Mouse (Mus musculus): ENCODE measurements around the gene Bbx. TPM values are rescaled to one million over a fixed set of nuclear protein-coding genes. Genes with fewer than 3 reads are reported as not detected.

The Bbx gene
- total RNA-seq, 2 experiments from 2014 or later: 12.3 to 15.6 TPM

GRCm38 (mm10) chr16:50235231-50235630 lies 197.0 kb downstream of the Bbx start:
- DNase-seq: no peak

- DNase-seq: no peak
Observed at GRCm38 (mm10) chr16:50230624-50231023, 201.6 kb downstream of the Bbx start.

GRCm38 (mm10) chr16:50228833-50229232 lies 203.4 kb downstream of the Bbx start:
- DNase-seq: no peak

GRCm38 (mm10) chr16:50226274-50226673 lies 205.9 kb downstream of the Bbx start:
- DNase-seq: no peak

GRCm38 (mm10) chr16:50224946-50225345 lies 207.2 kb downstream of the Bbx start:
- DNase-seq: no peak

- DNase-seq: peak; percentile 56
Observed at GRCm38 (mm10) chr16:50220734-50221501, 211.3 kb downstream of the Bbx start.

GRCm38 (mm10) chr16:50217084-50217483 lies 215.1 kb downstream of the Bbx start:
- DNase-seq: no peak

- DNase-seq: no peak
Observed at GRCm38 (mm10) chr16:50211727-50212126, 220.5 kb downstream of the Bbx start.

- no peak for DNase-seq
Observed at GRCm38 (mm10) chr16:50211231-50211630, 221.0 kb downstream of the Bbx start.

- no peak for DNase-seq
Observed at GRCm38 (mm10) chr16:50210742-50211141, 221.4 kb downstream of the Bbx start.

GRCm38 (mm10) chr16:50204944-50205343 lies 227.2 kb downstream of the Bbx start:
- DNase-seq: no peak

GRCm38 (mm10) chr16:50201546-50202151 lies 230.5 kb downstream of the Bbx start:
- DNase-seq: peak; percentile 38

GRCm38 (mm10) chr16:50200214-50200613 lies 232.0 kb downstream of the Bbx start:
- no peak for DNase-seq

- no peak for DNase-seq
Observed at GRCm38 (mm10) chr16:50196118-50196517, 236.1 kb downstream of the Bbx start.

GRCm38 (mm10) chr16:50192626-50193025 lies 239.6 kb downstream of the Bbx start:
- DNase-seq: no peak

- no peak for DNase-seq
Observed at GRCm38 (mm10) chr16:50189108-50189507, 243.1 kb downstream of the Bbx start.

- DNase-seq: no peak
Observed at GRCm38 (mm10) chr16:50186604-50187003, 245.6 kb downstream of the Bbx start.

GRCm38 (mm10) chr16:50185041-50185440 lies 247.1 kb downstream of the Bbx start:
- DNase-seq: peak; percentile 28

- no peak for DNase-seq
Observed at GRCm38 (mm10) chr16:50182988-50183387, 249.2 kb downstream of the Bbx start.

GRCm38 (mm10) chr16:50182561-50182960 lies 249.6 kb downstream of the Bbx start:
- DNase-seq: no peak

GRCm38 (mm10) chr16:50172760-50173159 lies 259.4 kb downstream of the Bbx start:
- no peak for DNase-seq

GRCm38 (mm10) chr16:50170812-50171211 lies 261.4 kb downstream of the Bbx start:
- DNase-seq: no peak

GRCm38 (mm10) chr16:50167983-50168299 lies 264.2 kb downstream of the Bbx start:
- DNase-seq: no peak
